Mouse (Mus musculus): Measurements from ENCODE around the gene Avil. TPM values are rescaled to one million over a fixed set of nuclear protein-coding genes. Genes with fewer than 3 reads are reported as not detected.

Avil gene
- polyA plus RNA-seq, 1 experiment from 2014 or later = 0.13 TPM

- Histone ChIP-seq H3K4me1 (ENCODE audit: control insufficient read depth, insufficient read depth, low read length) (no peaks in the 10 kb centered on the region), H3K27ac (ENCODE audit: low read depth, low read length) (peak within 1 kb of the TSS; percentile 86), H3K4me2 (peak within 1 kb of the TSS; percentile 88), H3K4me3 (ENCODE audit: low read depth, low read length) (peak within 1 kb of the TSS; percentile 91), H3K27me3 (ENCODE audit: control insufficient read depth, insufficient read depth, low read length) (no peaks in the 10 kb centered on the region), H3K36me3 (ENCODE audit: control insufficient read depth, insufficient read depth, low read length) (peaks cover 25% of the 10 kb centered on the region), H3K9me3 (replicated peaks; ENCODE audit: control insufficient read depth, low read length) (no peaks in the 10 kb centered on the region), H3K9ac (ENCODE audit: low read depth, low read length) (peak within 1 kb of the TSS; percentile 96)
- peak; percentile 82 for ATAC-seq (replicated peaks; ENCODE audit: insufficient number of reproducible peaks, low FRiP score, low TSS enrichment)
- 6% methylated on average over 56 of the region's 56 CpGs for WGBS (ENCODE audit: insufficient replicate concordance)
Observed at GRCm38 (mm10) chr10:127030336-127031296, 30.1 kb downstream of the Avil start, which contains the start of gene Tsfm. TSS of gene Tsfm (minus strand) at chr10:127030840.

DNA sequence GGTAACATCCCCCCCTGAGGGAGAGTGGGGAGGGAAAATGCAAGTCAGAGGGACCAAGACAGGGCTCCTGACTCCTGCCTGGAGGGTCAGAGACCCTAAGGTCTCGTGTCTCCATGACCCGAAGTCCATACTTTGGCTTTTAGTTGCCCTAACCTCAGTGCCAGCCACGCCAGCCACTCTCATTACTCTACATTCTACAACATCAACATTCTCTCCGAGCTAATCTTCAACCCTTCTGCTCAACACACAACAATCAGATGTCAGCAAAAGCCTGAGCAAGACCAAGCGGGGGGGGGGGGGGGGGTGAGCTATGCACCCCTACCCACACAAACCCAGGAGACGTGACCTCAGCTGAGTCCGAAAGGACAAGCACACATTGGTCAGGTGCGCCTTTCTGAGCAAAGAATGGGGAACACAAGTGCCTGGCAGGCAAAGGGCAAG lies 32.8 kb downstream of the Avil start:
- Histone ChIP-seq H3K27ac (ENCODE audit: low read depth, low read length) (no peak overlapping the region), H3K9me3 (replicated peaks; ENCODE audit: control insufficient read depth, low read length) (no peaks in the 10 kb centered on the region), H3K4me1 (ENCODE audit: control insufficient read depth, insufficient read depth, low read length) (no peaks in the 10 kb centered on the region), H3K4me2 (no peak overlapping the region), H3K9ac (ENCODE audit: low read depth, low read length) (no peak overlapping the region), H3K4me3 (ENCODE audit: low read depth, low read length) (no peak overlapping the region), H3K27me3 (ENCODE audit: control insufficient read depth, insufficient read depth, low read length) (no peaks in the 10 kb centered on the region), H3K36me3 (ENCODE audit: control insufficient read depth, insufficient read depth, low read length) (peaks cover 3% of the 10 kb centered on the region)
- 79% methylated on average over 8 of the region's 8 CpGs for WGBS (ENCODE audit: insufficient replicate concordance)
- ATAC-seq (replicated peaks; ENCODE audit: insufficient number of reproducible peaks, low FRiP score, low TSS enrichment) = no peak

DNA sequence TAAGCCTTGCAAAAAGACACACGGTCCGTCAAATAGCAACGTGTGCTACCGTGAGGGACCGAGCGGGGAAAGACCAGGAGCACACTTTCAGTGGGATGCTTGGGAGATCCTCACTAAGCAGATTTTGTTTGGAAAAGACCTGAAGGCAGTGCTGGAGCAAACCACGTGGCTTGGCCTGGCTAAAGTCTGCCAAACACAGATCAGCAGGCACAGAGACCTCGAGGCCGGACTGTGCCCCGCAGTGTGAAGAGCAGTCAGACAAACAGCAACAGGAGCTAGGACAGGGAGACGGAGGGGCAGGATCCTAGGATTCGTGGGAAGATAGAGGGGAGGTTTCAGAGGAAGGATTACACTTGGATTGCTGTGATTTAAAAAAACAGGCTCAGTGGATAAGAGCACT lies 35.8 kb downstream of the Avil start:
- Histone ChIP-seq H3K36me3 (ENCODE audit: control insufficient read depth, insufficient read depth, low read length) (no peaks in the 10 kb centered on the region), H3K4me1 (ENCODE audit: control insufficient read depth, insufficient read depth, low read length) (no peaks in the 10 kb centered on the region), H3K9ac (ENCODE audit: low read depth, low read length) (no peak overlapping the region), H3K27me3 (ENCODE audit: control insufficient read depth, insufficient read depth, low read length) (peaks cover 8% of the 10 kb centered on the region), H3K4me3 (ENCODE audit: low read depth, low read length) (no peak overlapping the region), H3K9me3 (replicated peaks; ENCODE audit: control insufficient read depth, low read length) (no peaks in the 10 kb centered on the region), H3K4me2 (no peak overlapping the region), H3K27ac (ENCODE audit: low read depth, low read length) (no peak overlapping the region)
- whole genome bisulfite sequencing (ENCODE audit: insufficient replicate concordance) = 75% methylated on average over 12 of the region's 12 CpGs
- no peak for ATAC-seq (replicated peaks; ENCODE audit: insufficient number of reproducible peaks, low FRiP score, low TSS enrichment)

DNA sequence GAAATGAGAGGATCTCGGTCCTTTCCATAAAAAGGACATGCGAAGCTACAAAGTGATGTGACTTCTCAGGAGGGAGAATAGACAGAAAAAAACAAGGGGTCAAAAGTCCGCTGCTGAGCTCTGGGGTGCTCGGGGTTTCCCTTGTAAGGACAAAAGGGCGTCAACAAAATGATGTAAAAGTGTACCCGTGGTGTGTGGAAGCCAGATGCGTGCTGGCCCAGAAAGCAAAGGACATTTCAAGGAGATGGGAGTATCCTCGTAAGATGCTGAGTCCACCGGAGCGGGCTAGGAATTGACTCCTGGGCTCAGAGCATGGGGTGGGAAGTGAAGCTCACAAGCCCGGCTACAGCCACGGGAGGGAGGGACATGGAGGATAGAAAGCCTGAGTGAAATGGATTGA lies 37.1 kb downstream of the Avil start:
- no peak for ATAC-seq (replicated peaks; ENCODE audit: insufficient number of reproducible peaks, low FRiP score, low TSS enrichment)
- WGBS (ENCODE audit: insufficient replicate concordance) = 70% methylated on average over 12 of the region's 12 CpGs

GRCm38 (mm10) chr10:127040569-127041214 lies 40.2 kb downstream of the Avil start:
- H3K27ac ChIP-seq (ENCODE audit: low read depth, low read length) = no peak overlapping the region

More for the DNA sequence above, 37.1 kb downstream of the Avil start:
- no peak overlapping the region for H3K4me2 ChIP-seq
- peaks cover 8% of the 10 kb centered on the region for H3K27me3 ChIP-seq (ENCODE audit: control insufficient read depth, insufficient read depth, low read length)
- H3K27ac ChIP-seq (ENCODE audit: low read depth, low read length) = no peak overlapping the region
- H3K9me3 ChIP-seq (replicated peaks; ENCODE audit: control insufficient read depth, low read length) = no peaks in the 10 kb centered on the region
- no peaks in the 10 kb centered on the region for H3K36me3 ChIP-seq (ENCODE audit: control insufficient read depth, insufficient read depth, low read length)
- no peak overlapping the region for H3K4me3 ChIP-seq (ENCODE audit: low read depth, low read length)
- H3K9ac ChIP-seq (ENCODE audit: low read depth, low read length) = no peak overlapping the region
- H3K4me1 ChIP-seq (ENCODE audit: control insufficient read depth, insufficient read depth, low read length) = no peaks in the 10 kb centered on the region; the same call in 1 of the 2 replicates

DNA sequence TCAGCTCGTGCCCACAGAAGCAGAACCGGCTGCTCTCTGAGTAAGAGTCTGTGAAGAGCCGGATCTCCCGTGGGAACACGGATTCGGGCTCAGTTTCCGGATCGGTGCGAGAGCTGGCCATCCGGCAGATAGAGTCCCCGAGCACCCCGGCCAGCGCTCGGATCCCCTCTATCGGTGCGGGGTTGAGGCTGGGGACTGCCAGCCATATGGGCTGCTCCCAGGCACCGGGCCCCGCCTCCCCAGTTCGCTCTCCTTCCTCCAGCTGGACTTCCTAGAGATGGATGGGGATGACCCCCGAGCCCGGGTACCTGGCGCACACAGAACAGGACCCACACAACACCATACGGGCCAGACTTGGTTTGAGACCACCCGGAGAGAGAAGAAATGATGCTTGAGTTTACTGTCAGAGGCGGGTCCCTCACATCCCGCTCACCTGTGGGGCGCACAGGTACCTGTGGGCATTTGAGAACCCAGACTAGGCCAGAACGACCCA lies 40.8 kb downstream of the Avil start, which contains the start of the genes Mettl1 and Eef1akmt3:
Gene Mettl1, plus strand, starts transcription at position 141 of the 493 bp plus-strand sequence.
Gene Eef1akmt3, minus strand, starts transcription at position 240 of the 493 bp plus-strand sequence.
- Histone ChIP-seq H3K36me3 (ENCODE audit: control insufficient read depth, insufficient read depth, low read length) (peaks cover 3% of the 10 kb centered on the region; the same call in 1 of the 2 replicates), H3K27ac (ENCODE audit: low read depth, low read length) (peak within 1 kb of the TSS; percentile 66; the same call in 1 of the 2 replicates), H3K4me2 (peak within 1 kb of the TSS; percentile 98), H3K9ac (ENCODE audit: low read depth, low read length) (peak within 1 kb of the TSS; percentile 80), H3K4me3 (ENCODE audit: low read depth, low read length) (peak within 1 kb of the TSS; percentile 84), H3K27me3 (ENCODE audit: control insufficient read depth, insufficient read depth, low read length) (peaks cover 8% of the 10 kb centered on the region), H3K4me1 (ENCODE audit: control insufficient read depth, insufficient read depth, low read length) (no peaks in the 10 kb centered on the region; the same call in 1 of the 2 replicates), H3K9me3 (replicated peaks; ENCODE audit: control insufficient read depth, low read length) (no peaks in the 10 kb centered on the region)
- WGBS (ENCODE audit: insufficient replicate concordance) = under 1% methylated on average over 28 of the region's 28 CpGs
- peak; percentile 59 for ATAC-seq (replicated peaks; ENCODE audit: insufficient number of reproducible peaks, low FRiP score, low TSS enrichment)

More at GRCm38 (mm10) chr10:127040569-127041214, 40.2 kb downstream of the Avil start:
- Histone ChIP-seq H3K27me3 (ENCODE audit: control insufficient read depth, insufficient read depth, low read length) (peaks cover 8% of the 10 kb centered on the region), H3K36me3 (ENCODE audit: control insufficient read depth, insufficient read depth, low read length) (peaks cover 3% of the 10 kb centered on the region; the same call in 1 of the 2 replicates), H3K9me3 (replicated peaks; ENCODE audit: control insufficient read depth, low read length) (no peaks in the 10 kb centered on the region), H3K4me3 (ENCODE audit: low read depth, low read length) (peak overlapping the region; percentile 84), H3K4me1 (ENCODE audit: control insufficient read depth, insufficient read depth, low read length) (no peaks in the 10 kb centered on the region; the same call in 1 of the 2 replicates), H3K9ac (ENCODE audit: low read depth, low read length) (peak overlapping the region; percentile 80), H3K4me2 (peak overlapping the region; percentile 98)
- 2% methylated on average over 20 of the region's 20 CpGs for WGBS (ENCODE audit: insufficient replicate concordance)
- no peak for ATAC-seq (replicated peaks; ENCODE audit: insufficient number of reproducible peaks, low FRiP score, low TSS enrichment)

- Histone ChIP-seq H3K27me3 (ENCODE audit: control insufficient read depth, insufficient read depth, low read length) (peaks cover 12% of the 10 kb centered on the region), H3K4me2 (peak overlapping the region; percentile 98), H3K36me3 (ENCODE audit: control insufficient read depth, insufficient read depth, low read length) (peaks cover 3% of the 10 kb centered on the region; the same call in 1 of the 2 replicates), H3K9ac (ENCODE audit: low read depth, low read length) (peak overlapping the region; percentile 80), H3K9me3 (replicated peaks; ENCODE audit: control insufficient read depth, low read length) (no peaks in the 10 kb centered on the region), H3K27ac (ENCODE audit: low read depth, low read length) (peak overlapping the region; percentile 66; the same call in 1 of the 2 replicates), H3K4me3 (ENCODE audit: low read depth, low read length) (peak overlapping the region; percentile 84), H3K4me1 (ENCODE audit: control insufficient read depth, insufficient read depth, low read length) (no peaks in the 10 kb centered on the region; the same call in 1 of the 2 replicates)
- ATAC-seq (replicated peaks; ENCODE audit: insufficient number of reproducible peaks, low FRiP score, low TSS enrichment) = peak; percentile 85
- under 1% methylated on average over 44 of the region's 44 CpGs for WGBS (ENCODE audit: insufficient replicate concordance)
Observed at GRCm38 (mm10) chr10:127041774-127042338, 41.3 kb downstream of the Avil start.
